Mouse (Mus musculus) MEL (cell line): Measurements from ENCODE around the gene Zfp990.
"Not testable (repeated sequence)": the region's sequence is repeated elsewhere in the genome, so short reads cannot be mapped to it uniquely, and the experiment has no call there.

Experiments
- CTCF ChIP-seq, 3 experiments: IDR thresholded peaks in 2 of 3; conservative IDR thresholded peaks in 1 of 3; 2 replicates each; pipeline ENCODE4 v1.5.1; 2011 to 2012; ENCODE audit warnings: low read length in 3 of 3, low read depth in 2 of 3, mild to moderate bottlenecking in 2 of 3, improper control_type of control experiment in 1 of 3, inconsistent platforms in 1 of 3, mixed read lengths in 1 of 3, moderate library complexity in 1 of 3; ENCODE audit not compliant: control insufficient read depth in 1 of 3, insufficient read depth in 1 of 3, poor library complexity in 1 of 3, severe bottlenecking in 1 of 3
- EP300 ChIP-seq, 2 experiments: IDR thresholded peaks; 2 replicates each; pipeline ENCODE4 v1.6.1; 2011; ENCODE audit warnings: improper control_type of control experiment in 2 of 2, low read length in 2 of 2, low read depth in 1 of 2, mild to moderate bottlenecking in 1 of 2
- RCOR1 ChIP-seq: IDR thresholded peaks from 2 replicates; pipeline ENCODE4 v1.6.1; 2012; ENCODE audit warnings: low read depth, mild to moderate bottlenecking, inconsistent platforms, low read length, improper control_type of control experiment

DNA sequence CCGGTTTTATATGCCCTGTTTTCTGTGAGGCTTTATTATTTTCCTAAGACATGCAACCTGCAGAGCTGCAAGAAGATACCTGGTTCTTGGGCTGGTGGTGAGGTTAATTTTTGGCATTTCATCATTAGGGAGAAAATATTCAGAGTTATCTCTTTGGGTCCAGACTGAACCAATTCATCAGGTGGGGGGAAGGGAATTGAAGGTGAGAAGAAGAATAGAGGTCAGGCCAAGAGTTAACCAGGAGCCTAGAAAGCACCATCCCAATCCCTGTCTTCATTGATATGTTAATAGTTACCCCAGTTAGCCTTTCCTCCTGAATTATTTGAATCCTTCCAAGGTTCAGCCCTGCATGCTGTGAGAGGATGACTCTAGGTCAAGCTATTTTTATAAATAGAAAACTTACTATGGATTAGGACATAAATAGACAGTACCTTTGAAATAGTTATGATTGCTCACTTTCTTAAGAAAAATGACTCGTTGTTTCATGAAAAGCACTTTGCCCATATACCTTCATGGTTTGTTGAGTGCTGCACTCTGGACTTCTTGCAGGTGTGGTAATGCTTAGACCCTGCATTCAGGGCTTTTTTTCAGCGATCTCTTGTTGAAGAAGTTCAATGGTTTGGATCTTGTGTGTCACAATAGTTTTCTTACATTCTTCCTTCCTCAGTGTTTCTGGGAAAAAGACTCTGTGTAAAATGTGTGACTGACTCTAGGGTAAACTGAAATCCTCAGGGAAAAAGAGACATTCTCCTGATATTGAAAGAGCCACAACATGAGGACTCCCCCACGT, 5.4 kb downstream of the Zfp990 start:
- TF ChIP-seq EP300 (IDR thresholded peaks at IDR 0.05; ENCODE audit: low read depth in 1 of 2, low read length in 2 of 2); CTCF (IDR thresholded peaks at IDR 0.05 in 2 of 3, conservative IDR thresholded peaks at IDR 0.05 in 1 of 3; ENCODE audit: control insufficient read depth in 1 of 3, insufficient read depth in 1 of 3, low read depth in 2 of 3, low read length in 3 of 3, poor library complexity in 1 of 3, severe bottlenecking in 1 of 3); RCOR1: not testable (repeated sequence)
